Mouse (Mus musculus): ENCODE measurements at regions not wholly inside any gene's neighbourhood (a gene's known extent, or its start where the extent isn't known, plus 50 kb on each side); places are given as distances from the start of the nearest gene placed in this dataset.

GRCm38 (mm10) chr12:78095352-78095751, 98.7 kb upstream of the Gm6657 start:
- DNase-seq (ENCODE audit: low spot score in 2 of 2), result no peak

- no peak for DNase-seq (ENCODE audit: low spot score in 2 of 2)
These were observed 98.1 kb upstream of the Gm6657 start for GRCm38 (mm10) chr12:78095916-78096315.

- no peak for DNase-seq (ENCODE audit: low spot score in 2 of 2)
These were observed 96.9 kb upstream of the Gm6657 start for GRCm38 (mm10) chr12:78097119-78097518.

- peak in 1 of 2 experiments; percentile 26 for DNase-seq (ENCODE audit: low spot score in 2 of 2)
These were observed 96.3 kb upstream of the Gm6657 start for GRCm38 (mm10) chr12:78097692-78098091.

- peak; percentile 90 to 94 for DNase-seq (ENCODE audit: low spot score in 2 of 2)
These were observed 95.3 kb upstream of the Gm6657 start for GRCm38 (mm10) chr12:78098765-78099194.

GRCm38 (mm10) chr12:78099761-78100160, 94.3 kb upstream of the Gm6657 start:
- DNase-seq (ENCODE audit: low spot score in 2 of 2), result peak; percentile 41 to 64

- DNase-seq (ENCODE audit: low spot score in 2 of 2), result no peak
These were observed 93.3 kb upstream of the Gm6657 start for GRCm38 (mm10) chr12:78100756-78101155.

- DNase-seq (ENCODE audit: low spot score in 2 of 2), result no peak
These were observed 84.1 kb upstream of the Gm6657 start for GRCm38 (mm10) chr12:78109931-78110330.

- no peak for DNase-seq (ENCODE audit: low spot score in 2 of 2)
These were observed 75.9 kb upstream of the Gm6657 start for GRCm38 (mm10) chr12:78118131-78118530.

- DNase-seq (ENCODE audit: low spot score in 2 of 2), result no peak
These were observed 74.8 kb upstream of the Gm6657 start for GRCm38 (mm10) chr12:78119246-78119645.

GRCm38 (mm10) chr12:78119855-78120254, 74.2 kb upstream of the Gm6657 start:
- DNase-seq (ENCODE audit: low spot score in 2 of 2), result no peak

- no peak for DNase-seq (ENCODE audit: low spot score in 2 of 2)
These were observed 64.8 kb upstream of the Gm6657 start for GRCm38 (mm10) chr12:78129130-78129845.

GRCm38 (mm10) chr12:78132016-78132797, 61.8 kb upstream of the Gm6657 start:
- DNase-seq (ENCODE audit: low spot score in 2 of 2), result no peak

GRCm38 (mm10) chr12:78133341-78133740, 60.7 kb upstream of the Gm6657 start:
- DNase-seq (ENCODE audit: low spot score in 2 of 2), result no peak

- DNase-seq (ENCODE audit: low spot score in 2 of 2), result no peak
These were observed 60.1 kb upstream of the Gm6657 start for GRCm38 (mm10) chr12:78133984-78134383.

GRCm38 (mm10) chr12:78137196-78137595, 56.8 kb upstream of the Gm6657 start:
- DNase-seq (ENCODE audit: low spot score in 2 of 2), result peak; percentile 28 to 32

- DNase-seq (ENCODE audit: low spot score in 2 of 2), result no peak
These were observed 55.6 kb upstream of the Gm6657 start for GRCm38 (mm10) chr12:78138467-78138866.
